ENCODE assay signal across 8 mouse cellular contexts in genomic region chr7:132286630-132287339, GRCm38 (mm10). TPM values are rescaled to one million over a fixed set of nuclear protein-coding genes. Genes with fewer than 3 reads are reported as not detected.
DNase-seq lines count a peak whose midpoint lies in the region; ATAC-seq and TF ChIP-seq lines count a peak whose summit lies in the region.

No protein-coding gene starts in this region.

- no peaks in the 10 kb centered on the region for H3K36me3 ChIP-seq in kidney, embryonic 15.5 days
- H3K36me3 ChIP-seq in hindbrain, embryonic 11.5 days (ENCODE audit: control insufficient read depth, insufficient read depth, low read length) = no peaks in the 10 kb centered on the region
- H3K36me3 ChIP-seq in lung, postnatal 0 days (ENCODE audit: insufficient read depth, low read length) = no peaks in the 10 kb centered on the region

- H3K27me3 ChIP-seq in kidney, embryonic 15.5 days = no peaks in the 10 kb centered on the region
- H3K27me3 ChIP-seq in hindbrain, embryonic 11.5 days (ENCODE audit: control insufficient read depth, insufficient read depth, low read length) = no peaks in the 10 kb centered on the region
- H3K27me3 ChIP-seq in lung, postnatal 0 days (replicated peaks; ENCODE audit: insufficient read depth, low read length) = no peaks in the 10 kb centered on the region

- no peak overlapping the region for H3K9ac ChIP-seq in kidney, embryonic 15.5 days
- no peak overlapping the region for H3K9ac ChIP-seq in hindbrain, embryonic 11.5 days (ENCODE audit: low read depth, low read length)
- H3K9ac ChIP-seq in lung, postnatal 0 days (replicated peaks; ENCODE audit: low read depth) = no peak overlapping the region

- no peak for TF ChIP-seq CTCF in brain, embryonic 14.5 days (IDR thresholded peaks at IDR 0.05; ENCODE audit: borderline replicate concordance, extremely low read depth, insufficient read depth, insufficient read length)
- TF ChIP-seq CTCF in lung, postnatal 0 days (IDR thresholded peaks at IDR 0.05) = no peak

- ATAC-seq in kidney, embryonic 15.5 days (replicated peaks; ENCODE audit: low FRiP score) = peak; percentile 76
- ATAC-seq in hindbrain, embryonic 11.5 days (ENCODE audit: low FRiP score) = no peak
- ATAC-seq in lung, postnatal 0 days = peak; percentile 72
- ATAC-seq in CD4-positive, CD25-positive, alpha-beta regulatory T cell, adult 4 months = no peak

- H3K9me3 ChIP-seq in kidney, embryonic 15.5 days (replicated peaks) = no peaks in the 10 kb centered on the region
- no peaks in the 10 kb centered on the region for H3K9me3 ChIP-seq in hindbrain, embryonic 11.5 days (ENCODE audit: control insufficient read depth, low read length)
- H3K9me3 ChIP-seq in lung, postnatal 0 days (ENCODE audit: low read length) = no peaks in the 10 kb centered on the region

- 11% methylated on average over 14 of the region's 14 CpGs for WGBS in kidney, embryonic 15.5 days
- 43% methylated on average over 14 of the region's 14 CpGs for WGBS in hindbrain, embryonic 11.5 days
- WGBS in lung, postnatal 0 days = 3% methylated on average over 14 of the region's 14 CpGs

- H3K4me2 ChIP-seq in kidney, embryonic 15.5 days = no peak overlapping the region
- no peak overlapping the region for H3K4me2 ChIP-seq in hindbrain, embryonic 11.5 days (replicated peaks; ENCODE audit: low read depth, low read length)
- H3K4me2 ChIP-seq in lung, postnatal 0 days (replicated peaks; ENCODE audit: low read depth, low read length) = no peak overlapping the region

- no peak overlapping the region for H3K4me3 ChIP-seq in kidney, embryonic 15.5 days (replicated peaks)
- no peak overlapping the region for H3K4me3 ChIP-seq in hindbrain, embryonic 11.5 days (ENCODE audit: low read depth, low read length)
- no peak overlapping the region for H3K4me3 ChIP-seq in lung, postnatal 0 days (ENCODE audit: low read depth, low read length)

- TF ChIP-seq EP300 in lung, postnatal 0 days (IDR thresholded peaks at IDR 0.05) = peak; percentile 40; the same call in 1 of the 2 replicates

- H3K27ac ChIP-seq in kidney, embryonic 15.5 days = peak overlapping the region; percentile 73
- H3K27ac ChIP-seq in hindbrain, embryonic 11.5 days (ENCODE audit: low read depth, low read length) = peak overlapping the region; percentile 19; the same call in 1 of the 2 replicates
- peak overlapping the region; percentile 52 for H3K27ac ChIP-seq in lung, postnatal 0 days (ENCODE audit: low read length)

- DNase-seq in kidney, adult 8-10 months = no peak
- peak; percentile 58 for DNase-seq in brain, embryonic 14.5 days (ENCODE audit: low read depth)
- DNase-seq in hindbrain, embryonic 11.5 days (ENCODE audit: low spot score) = no peak
- peak; percentile 84 for DNase-seq in lung, postnatal 0 days (ENCODE audit: low spot score)
- no peak for DNase-seq in adrenal gland, postnatal 4 days (ENCODE audit: low spot score in 2 of 2)
- DNase-seq in layer of hippocampus, adult 11-12 months (ENCODE audit: low spot score) = no peak

- no peak for TF ChIP-seq POLR2A in brain, embryonic 14.5 days (IDR thresholded peaks at IDR 0.05; ENCODE audit: borderline replicate concordance, extremely low read depth, insufficient read depth, insufficient read length, poor library complexity, severe bottlenecking)

- peaks cover 83% of the 10 kb centered on the region for H3K4me1 ChIP-seq in kidney, embryonic 15.5 days
- peaks cover 22% of the 10 kb centered on the region for H3K4me1 ChIP-seq in hindbrain, embryonic 11.5 days (replicated peaks; ENCODE audit: control insufficient read depth, insufficient read depth, low read length)
- peaks cover 4% of the 10 kb centered on the region; the same call in 1 of the 2 replicates for H3K4me1 ChIP-seq in lung, postnatal 0 days (ENCODE audit: insufficient read depth, low read depth, low read length)

RNA-seq across cellular contexts. Expression of gene Chst15, which starts 30.2 kb away (rescaled TPM):
- polyA plus RNA-seq in kidney, embryonic 15.5 days (2015; fragmentation: Nextera tagmentation; extraction: Ambion mirVana) = 17.8 and 19.3 TPM in 2 replicates
- polyA plus RNA-seq in brain, embryonic 14.5 days (2012; rRNA removed) = 8.5 and 14.4 TPM in 2 replicates
- 25.5 and 28.3 TPM in 2 replicates for polyA plus RNA-seq in hindbrain, embryonic 11.5 days (2014; fragmentation: Nextera tagmentation; extraction: Ambion mirVana)
- polyA plus RNA-seq in lung, postnatal 0 days (2015; fragmentation: Nextera tagmentation; extraction: Ambion mirVana) = 13.1 and 14.1 TPM in 2 replicates
- polyA plus RNA-seq in CD4-positive, CD25-positive, alpha-beta regulatory T cell, adult 4 months (2017; shearing (Covaris generic)) = 1 to 10 TPM; 6.0 to 9.2 TPM
- 10 to 100 TPM; 47.3 to 48.6 TPM for total RNA-seq in adrenal gland, postnatal 4 days (2021)

Comparison
In these comparisons a context has a peak if more than half of its experiments do, and no peak if none do; other contexts are left out.
1. ATAC-seq: peak in kidney, embryonic 15.5 days (single experiment) and lung, postnatal 0 days (single experiment); none in hindbrain, embryonic 11.5 days (single experiment) and CD4-positive, CD25-positive, alpha-beta regulatory T cell, adult 4 months (single experiment).
2. H3K27ac ChIP-seq: peak in every context shown above with its lines; median percentile 73 in kidney, embryonic 15.5 days; 52 in lung, postnatal 0 days; 19 in hindbrain, embryonic 11.5 days.
3. DNase-seq: peak in brain, embryonic 14.5 days (single experiment) and lung, postnatal 0 days (single experiment); none in kidney, adult 8-10 months (0 of 2), hindbrain, embryonic 11.5 days (single experiment), adrenal gland, postnatal 4 days (0 of 2) and layer of hippocampus, adult 11-12 months (single experiment).